Mouse (Mus musculus) forebrain, embryonic 15.5 days (tissue): ENCODE results near the gene Tfeb. TPM values are rescaled to one million over a fixed set of nuclear protein-coding genes. Genes with fewer than 3 reads are reported as not detected.
A peak's percentile ranks its signal among the peaks of the same experiment; 100 is the strongest.

Experiments
- ATAC-seq: fragments of 200-750 bp; cut with Nextera tagmentation; replicated peaks from 2 replicates; pipeline ENCODE4 v1.8.0; 2017; ENCODE audit warnings: mild to moderate bottlenecking, moderate TSS enrichment, moderate library complexity
- H3K27ac ChIP-seq: fragments of 300-500 bp; sonication (generic); replicated peaks from 2 replicates; pipeline ENCODE4 v1.5.1; 2015; ENCODE audit warnings: mild to moderate bottlenecking, inconsistent platforms
- H3K27me3 ChIP-seq: fragments of 300-500 bp; sonication (generic); 2 replicates; pipeline ENCODE4 v1.6.1; 2015; ENCODE audit warnings: inconsistent platforms
- H3K36me3 ChIP-seq: fragments of 300-500 bp; sonication (generic); 2 replicates; pipeline ENCODE4 v1.6.1; 2015; ENCODE audit warnings: mild to moderate bottlenecking, inconsistent platforms
- H3K4me1 ChIP-seq: fragments of 300-500 bp; sonication (generic); 2 replicates; pipeline ENCODE4 v1.6.1; 2015; ENCODE audit warnings: inconsistent platforms
- H3K4me2 ChIP-seq: fragments of 300-500 bp; sonication (generic); replicated peaks from 2 replicates; pipeline ENCODE4 v1.6.1; 2015; ENCODE audit warnings: mild to moderate bottlenecking, inconsistent platforms
- H3K4me3 ChIP-seq: fragments of 300-500 bp; sonication (generic); 2 replicates; pipeline ENCODE4 v1.5.1; 2015; ENCODE audit warnings: mild to moderate bottlenecking, inconsistent platforms
- H3K9ac ChIP-seq: fragments of 300-500 bp; sonication (generic); replicated peaks from 2 replicates; pipeline ENCODE4 v1.6.1; 2015; ENCODE audit warnings: mild to moderate bottlenecking, inconsistent platforms
- H3K9me3 ChIP-seq: fragments of 300-500 bp; sonication (generic); 2 replicates; pipeline ENCODE4 v1.6.1; 2016; ENCODE audit warnings: inconsistent platforms
- WGBS: fragments of 180-500 bp; shearing (Covaris S2); methylation state at CpG from one replicate; pipeline ENCODE4 v1.1.7; 2015; ENCODE audit warnings: mixed read lengths; 5-methylcytosine and 5-hydroxymethylcytosine counted together
- polyA plus RNA-seq: library from polyadenylated mRNA; unstranded; fragments of >200 nt; fragmentation: Nextera tagmentation; extraction: Ambion mirVana; gene quantifications from 2 replicates; pipeline ENCODE4 v1.2.1, GENCODE M21; 2015

Gene Tfeb
- polyA plus RNA-seq, result 2.0 and 2.3 TPM in 2 replicates

GRCm38 (mm10) chr17:47736856-47737255 lies at the start of gene Tfeb:
Tfeb (plus strand) TSS chr17:47737030.
- H3K27me3 ChIP-seq, result peaks cover 29% of the 10 kb centered on the region
- under 1% methylated on average over 47 of the region's 47 CpGs for WGBS
- peaks cover 19% of the 10 kb centered on the region for H3K4me1 ChIP-seq
- H3K36me3 ChIP-seq, result no peaks in the 10 kb centered on the region
- peak within 1 kb of the TSS; percentile 66 for H3K4me3 ChIP-seq
- ATAC-seq, result peak; percentile 89
- peak within 1 kb of the TSS; percentile 54 for H3K9ac ChIP-seq
- no peak within 1 kb of the TSS for H3K27ac ChIP-seq
- no peaks in the 10 kb centered on the region for H3K9me3 ChIP-seq
- H3K4me2 ChIP-seq, result peak within 1 kb of the TSS; percentile 99

GRCm38 (mm10) chr17:47687409-47688343 lies 49.2 kb upstream of the Tfeb start:
- Histone ChIP-seq H3K36me3 (peaks cover 24% of the 10 kb centered on the region), H3K27me3 (no peaks in the 10 kb centered on the region), H3K9ac (peak overlapping the region; percentile 88), H3K9me3 (no peaks in the 10 kb centered on the region), H3K4me2 (peak overlapping the region; percentile 92), H3K27ac (peak overlapping the region; percentile 86), H3K4me1 (peaks cover 20% of the 10 kb centered on the region), H3K4me3 (peak overlapping the region; percentile 78)
- ATAC-seq, result peak; percentile 90
- WGBS, result under 1% methylated on average over 70 of the region's 70 CpGs

- H3K9me3 ChIP-seq, result no peaks in the 10 kb centered on the region
- H3K4me3 ChIP-seq, result peak within 1 kb of the TSS; percentile 78
- peaks cover 18% of the 10 kb centered on the region for H3K36me3 ChIP-seq
- peak within 1 kb of the TSS; percentile 86 for H3K27ac ChIP-seq
- ATAC-seq, result no peak
- H3K27me3 ChIP-seq, result no peaks in the 10 kb centered on the region
- H3K4me1 ChIP-seq, result peaks cover 20% of the 10 kb centered on the region
- peak within 1 kb of the TSS; percentile 88 for H3K9ac ChIP-seq
- WGBS, result 0% methylated on average over 9 of the region's 9 CpGs
- H3K4me2 ChIP-seq, result peak within 1 kb of the TSS; percentile 92
These were observed 48.6 kb upstream of the Tfeb start, which contains the start of gene Tomm6 for GRCm38 (mm10) chr17:47688344-47688607. Tomm6 (minus strand) TSS chr17:47688386.

GRCm38 (mm10) chr17:47688608-47689575 lies 47.9 kb upstream of the Tfeb start, which contains the start of gene Frs3:
Frs3 (plus strand) TSS chr17:47689030.
- no peaks in the 10 kb centered on the region for H3K27me3 ChIP-seq
- peak within 1 kb of the TSS; percentile 86 for H3K27ac ChIP-seq
- ATAC-seq, result peak; percentile 75
- WGBS, result under 1% methylated on average over 58 of the region's 58 CpGs
- H3K9ac ChIP-seq, result peak within 1 kb of the TSS; percentile 88
- H3K4me1 ChIP-seq, result peaks cover 20% of the 10 kb centered on the region
- peaks cover 13% of the 10 kb centered on the region for H3K36me3 ChIP-seq
- peak within 1 kb of the TSS; percentile 92 for H3K4me2 ChIP-seq
- no peaks in the 10 kb centered on the region for H3K9me3 ChIP-seq
- H3K4me3 ChIP-seq, result peak within 1 kb of the TSS; percentile 78

- no peaks in the 10 kb centered on the region for H3K9me3 ChIP-seq
- peak overlapping the region; percentile 92; the same call in 1 of the 2 replicates for H3K4me2 ChIP-seq
- peak overlapping the region; percentile 78; the same call in 1 of the 2 replicates for H3K4me3 ChIP-seq
- H3K4me1 ChIP-seq, result peaks cover 26% of the 10 kb centered on the region
- WGBS, result 77% methylated on average over 8 of the region's 8 CpGs
- H3K9ac ChIP-seq, result no peak overlapping the region
- no peak overlapping the region for H3K27ac ChIP-seq
- H3K27me3 ChIP-seq, result no peaks in the 10 kb centered on the region
- peaks cover 3% of the 10 kb centered on the region; the same call in 1 of the 2 replicates for H3K36me3 ChIP-seq
- ATAC-seq, result no peak
These were observed 46.9 kb upstream of the Tfeb start for GRCm38 (mm10) chr17:47689894-47690293.

GRCm38 (mm10) chr17:47691650-47692049 lies 45.2 kb upstream of the Tfeb start:
- Histone ChIP-seq H3K36me3 (no peaks in the 10 kb centered on the region), H3K4me2 (no peak overlapping the region), H3K9ac (no peak overlapping the region), H3K27me3 (no peaks in the 10 kb centered on the region), H3K4me3 (no peak overlapping the region), H3K9me3 (no peaks in the 10 kb centered on the region), H3K27ac (no peak overlapping the region), H3K4me1 (peaks cover 33% of the 10 kb centered on the region)
- ATAC-seq, result no peak
- 95% methylated on average over 3 of the region's 3 CpGs for WGBS

GRCm38 (mm10) chr17:47693671-47694441 lies 43.0 kb upstream of the Tfeb start:
- H3K4me3 ChIP-seq, result peak overlapping the region; percentile 60
- H3K4me1 ChIP-seq, result peaks cover 24% of the 10 kb centered on the region
- 43% methylated on average over 13 of the region's 13 CpGs for WGBS
- H3K4me2 ChIP-seq, result peak overlapping the region; percentile 82
- peak overlapping the region; percentile 32 for H3K27ac ChIP-seq
- H3K9me3 ChIP-seq, result no peaks in the 10 kb centered on the region
- peak overlapping the region; percentile 66 for H3K9ac ChIP-seq
- H3K27me3 ChIP-seq, result no peaks in the 10 kb centered on the region
- ATAC-seq, result peak; percentile 4; the same call in 1 of the 2 replicates
- no peaks in the 10 kb centered on the region for H3K36me3 ChIP-seq

GRCm38 (mm10) chr17:47694442-47694502 lies 42.6 kb upstream of the Tfeb start, which contains the start of gene Gm21981:
Gm21981 (minus strand) TSS chr17:47694455.
- H3K9ac ChIP-seq, result peak within 1 kb of the TSS; percentile 66
- H3K4me3 ChIP-seq, result peak within 1 kb of the TSS; percentile 60
- H3K4me1 ChIP-seq, result peaks cover 21% of the 10 kb centered on the region
- no peaks in the 10 kb centered on the region for H3K36me3 ChIP-seq
- no peaks in the 10 kb centered on the region for H3K9me3 ChIP-seq
- peak within 1 kb of the TSS; percentile 82 for H3K4me2 ChIP-seq
- peak within 1 kb of the TSS; percentile 32 for H3K27ac ChIP-seq
- whole genome bisulfite sequencing, result 0% methylated on average over 3 of the region's 3 CpGs
- ATAC-seq, result no peak
- H3K27me3 ChIP-seq, result no peaks in the 10 kb centered on the region

GRCm38 (mm10) chr17:47694503-47695336 lies 42.1 kb upstream of the Tfeb start, which contains the start of gene Prickle4:
Prickle4 (minus strand) TSS chr17:47694736.
- peak; percentile 96 for ATAC-seq
- H3K36me3 ChIP-seq, result no peaks in the 10 kb centered on the region
- H3K4me1 ChIP-seq, result peaks cover 17% of the 10 kb centered on the region
- H3K9me3 ChIP-seq, result no peaks in the 10 kb centered on the region
- peak within 1 kb of the TSS; percentile 32 for H3K27ac ChIP-seq
- H3K4me2 ChIP-seq, result peak within 1 kb of the TSS; percentile 82
- no peaks in the 10 kb centered on the region for H3K27me3 ChIP-seq
- WGBS, result under 1% methylated on average over 81 of the region's 82 CpGs
- H3K4me3 ChIP-seq, result peak within 1 kb of the TSS; percentile 60
- H3K9ac ChIP-seq, result peak within 1 kb of the TSS; percentile 66

- Histone ChIP-seq H3K27ac (peak overlapping the region; percentile 32), H3K27me3 (no peaks in the 10 kb centered on the region), H3K4me1 (peaks cover 14% of the 10 kb centered on the region), H3K4me2 (peak overlapping the region; percentile 82), H3K4me3 (peak overlapping the region; percentile 60), H3K9ac (peak overlapping the region; percentile 66), H3K36me3 (0 out of 2 replicates have a peak, but pooled peaks cover 3% of the 10 kb centered on the region), H3K9me3 (no peaks in the 10 kb centered on the region)
- no peak for ATAC-seq
- under 1% methylated on average over 23 of the region's 23 CpGs for WGBS
These were observed 41.5 kb upstream of the Tfeb start for GRCm38 (mm10) chr17:47695337-47695710.

- Histone ChIP-seq H3K4me2 (no peak overlapping the region), H3K4me3 (no peak overlapping the region), H3K9me3 (no peaks in the 10 kb centered on the region), H3K27ac (no peak overlapping the region), H3K36me3 (0 out of 2 replicates have a peak, but pooled peaks cover 5% of the 10 kb centered on the region), H3K9ac (no peak overlapping the region), H3K27me3 (no peaks in the 10 kb centered on the region), H3K4me1 (peaks cover 14% of the 10 kb centered on the region)
- no peak for ATAC-seq
- 90% methylated on average over 10 of the region's 10 CpGs for WGBS
These were observed 38.7 kb upstream of the Tfeb start for GRCm38 (mm10) chr17:47698156-47698555.
